Mouse (Mus musculus) large intestine, adult 2 months (tissue): ENCODE results near the gene Acad10. TPM values are rescaled to one million over a fixed set of nuclear protein-coding genes. Genes with fewer than 3 reads are reported as not detected.
A peak's percentile ranks its signal among the peaks of the same experiment; 100 is the strongest.
"Not testable (repeated sequence)": the region's sequence is repeated elsewhere in the genome, so short reads cannot be mapped to it uniquely, and the experiment has no call there.

Experiments
- DNase-seq: peaks from one replicate; pipeline ENCODE4 v3.0.0-alpha.2; 2012; ENCODE audit warnings: low read depth, low spot score
- WGBS: fragments of 180-500 bp; shearing (Covaris S2); methylation state at CpG from one replicate; pipeline ENCODE4 v1.1.7; 2018; 5-methylcytosine and 5-hydroxymethylcytosine counted together
- polyA plus RNA-seq: library from polyadenylated mRNA; depleted of rRNA; stranded (reverse); fragments of >200 nt; gene quantifications from 2 replicates; pipeline ENCODE4 v1.2.3, GENCODE M21; 2012; rRNA removed

The Acad10 gene
- 5.6 and 8.7 TPM in 2 replicates for polyA plus RNA-seq

DNA sequence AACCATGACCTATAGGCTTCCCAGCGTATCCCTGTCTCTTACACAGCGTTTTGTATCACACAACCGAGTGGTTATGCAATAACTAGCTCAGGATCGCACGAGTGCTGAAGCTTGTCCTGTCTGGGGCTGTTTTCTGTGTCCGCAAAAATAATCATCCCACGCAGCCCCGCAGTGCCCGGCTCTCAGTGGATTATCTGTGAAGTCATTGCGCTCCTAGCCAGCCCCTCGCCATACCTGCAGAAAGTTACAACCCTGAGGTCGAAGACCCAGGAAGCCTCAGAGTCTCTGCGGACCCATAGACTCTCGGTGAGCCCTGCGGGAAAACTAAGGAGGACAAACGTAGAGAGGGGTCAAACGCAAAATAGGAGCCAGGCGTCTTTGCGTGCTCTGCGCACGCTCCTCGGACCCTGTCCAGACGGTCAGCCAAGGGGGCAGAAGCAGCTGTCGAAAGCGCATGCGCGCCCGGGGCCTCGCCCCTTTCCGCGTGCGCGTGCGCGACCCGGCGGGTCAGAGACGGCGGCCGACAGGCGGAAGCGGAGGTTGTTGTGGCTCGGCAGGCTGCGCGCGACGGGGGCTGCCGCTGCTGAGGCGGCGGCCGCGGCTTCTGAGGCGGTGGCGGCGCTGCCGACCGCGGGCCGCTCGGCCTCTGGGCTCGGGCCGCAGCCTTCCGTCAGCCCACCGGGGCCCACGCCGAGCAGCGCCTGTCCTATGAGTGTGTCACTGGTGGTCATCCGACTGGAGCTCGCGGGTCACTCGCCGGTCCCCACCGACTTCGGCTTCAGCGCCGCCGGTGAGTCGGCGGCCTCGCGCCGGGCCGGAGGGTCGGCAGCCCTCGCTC is at the start of gene Acad10, which contains the start of gene Brap:
Gene Acad10 (minus strand): TSS at position 456 of the 838 bp plus-strand sequence.
Gene Brap (plus strand): TSS at position 505 of the 838 bp plus-strand sequence.
- DNase-seq = peak; percentile 67
- WGBS = under 1% methylated on average over 85 of the region's 85 CpGs

DNA sequence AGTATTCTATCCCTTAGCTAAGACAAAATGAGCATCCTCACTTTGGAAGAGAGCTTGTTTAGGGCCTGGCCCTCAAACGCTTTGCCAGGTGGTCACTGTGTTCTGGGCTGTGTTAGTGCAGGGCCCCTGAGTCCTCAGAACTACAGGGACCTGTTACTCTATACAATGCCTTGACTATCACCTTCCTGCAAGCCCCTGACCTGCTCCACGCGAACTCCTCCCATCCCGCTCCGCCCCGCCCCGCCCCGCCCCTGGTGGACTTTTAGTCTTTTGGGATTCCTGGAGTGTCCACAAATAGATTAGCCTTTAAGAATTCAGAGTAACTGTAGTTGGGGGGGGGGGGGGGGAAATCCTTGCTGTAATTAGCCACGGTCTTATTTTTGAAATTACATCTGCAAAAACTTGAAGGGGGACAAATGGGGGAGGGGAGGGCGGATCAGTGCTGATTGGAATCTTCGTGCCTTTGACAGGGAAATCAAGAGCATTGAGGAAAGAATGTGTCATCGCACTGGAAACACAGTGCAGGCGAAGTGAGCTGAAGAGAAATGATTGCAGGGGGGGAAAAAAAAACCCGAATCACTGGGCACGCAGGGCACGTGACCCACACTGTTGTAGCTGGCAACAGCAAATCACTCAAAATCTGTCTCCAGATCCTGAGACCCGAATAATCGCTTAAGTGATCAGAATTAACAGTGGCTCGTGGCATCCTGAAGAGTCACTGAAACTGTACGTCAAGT is 44.4 kb upstream of the Acad10 start:
- WGBS = 9% methylated on average over 20 of the region's 20 CpGs
- no peak for DNase-seq

DNA sequence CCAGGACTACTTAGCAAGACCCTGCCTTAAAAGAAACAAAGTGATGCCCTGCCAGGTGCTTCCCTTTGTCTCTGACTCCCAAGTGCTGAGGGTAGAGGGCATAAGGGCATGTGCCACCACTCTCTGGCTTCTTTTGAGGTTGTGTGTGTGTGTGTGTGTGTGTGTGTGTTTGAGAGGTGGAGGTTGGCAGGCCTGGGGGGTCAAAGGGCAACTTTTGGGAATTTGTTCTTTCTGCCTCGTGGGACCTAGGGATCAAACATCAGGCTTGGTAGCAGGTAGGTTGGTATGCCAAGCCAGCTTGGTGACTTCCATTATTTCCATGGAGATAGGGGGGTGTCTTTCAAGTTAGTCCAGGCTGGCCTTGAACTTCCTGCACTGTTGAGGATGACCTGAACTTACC is 43.0 kb upstream of the Acad10 start:
- 17% methylated on average over 1 of the region's 1 CpGs for WGBS
- DNase-seq = no peak

DNA sequence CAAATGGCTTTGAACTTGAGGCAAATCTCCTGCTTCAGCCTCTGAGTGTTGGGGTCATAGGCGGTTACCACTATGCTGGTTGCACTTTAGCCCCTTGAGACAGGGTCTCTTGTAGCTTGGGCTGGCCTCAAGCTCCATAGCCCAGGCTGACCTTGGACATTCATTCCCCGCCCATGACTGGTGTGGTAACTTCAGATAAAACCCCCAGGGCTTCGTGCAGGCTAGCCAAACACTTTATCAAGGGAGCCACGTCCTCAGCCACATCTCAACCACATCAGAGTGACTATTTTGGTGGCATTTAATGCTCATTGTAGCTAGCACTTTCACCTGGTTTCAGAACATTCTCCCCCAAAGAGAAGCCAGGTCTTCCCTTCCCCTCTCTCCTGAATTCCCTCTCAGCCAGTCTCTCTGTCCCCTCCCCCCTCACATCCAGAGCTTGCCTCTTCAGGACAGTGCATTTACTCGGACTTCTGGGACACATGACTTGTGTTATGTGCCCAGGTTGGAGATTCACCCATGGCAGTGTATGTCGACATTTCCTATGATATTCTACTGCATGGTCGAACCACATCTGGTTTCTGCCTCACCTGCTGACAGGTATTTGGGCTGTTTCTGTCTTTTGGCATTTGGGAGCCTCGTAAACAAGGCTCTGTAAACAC is 40.9 kb upstream of the Acad10 start:
- no peak for DNase-seq
- WGBS = 47% methylated on average over 8 of the region's 8 CpGs

DNA sequence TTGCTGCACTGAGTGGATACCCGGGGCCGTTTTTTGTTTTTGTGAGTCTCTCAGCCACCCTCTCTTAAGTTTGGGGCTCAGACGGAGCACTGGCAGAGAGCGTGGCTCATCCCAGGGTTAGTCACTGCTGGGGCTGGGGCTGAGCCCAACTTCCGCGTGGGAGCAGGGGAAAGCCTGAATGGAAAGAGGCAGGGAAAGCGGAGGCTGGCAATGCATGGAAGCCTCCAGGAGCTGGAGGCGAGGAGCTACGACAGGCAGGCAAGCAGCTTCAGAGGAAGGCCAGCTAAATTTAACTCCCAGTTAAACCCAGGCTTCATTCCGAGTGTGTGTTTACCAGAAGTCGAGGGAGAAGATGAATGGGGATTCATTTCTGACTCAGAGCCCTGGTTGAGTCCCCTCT is 40.2 kb upstream of the Acad10 start:
- WGBS = 57% methylated on average over 11 of the region's 11 CpGs
- DNase-seq = no peak

DNA sequence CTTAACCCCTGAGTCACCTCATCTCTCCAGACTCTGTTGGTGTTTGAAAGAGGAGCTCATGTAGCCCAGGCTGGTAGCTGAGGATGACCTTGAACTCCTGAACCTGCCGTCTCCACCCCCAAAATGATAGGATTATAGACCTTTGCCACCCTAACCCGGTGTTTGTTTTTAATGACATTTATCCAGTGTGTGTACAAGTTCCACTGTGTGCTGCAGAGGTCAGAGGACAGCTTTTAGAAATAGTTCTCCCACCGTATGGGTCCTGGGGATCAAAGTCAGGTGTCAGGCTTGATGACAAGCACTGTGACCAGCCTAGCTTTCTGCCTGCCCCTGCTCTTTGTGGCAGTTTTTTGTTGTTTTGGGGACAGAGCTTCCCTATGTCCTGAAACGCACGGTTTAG is 39.6 kb upstream of the Acad10 start:
- 47% methylated on average over 5 of the region's 5 CpGs for WGBS
- no peak for DNase-seq

DNA sequence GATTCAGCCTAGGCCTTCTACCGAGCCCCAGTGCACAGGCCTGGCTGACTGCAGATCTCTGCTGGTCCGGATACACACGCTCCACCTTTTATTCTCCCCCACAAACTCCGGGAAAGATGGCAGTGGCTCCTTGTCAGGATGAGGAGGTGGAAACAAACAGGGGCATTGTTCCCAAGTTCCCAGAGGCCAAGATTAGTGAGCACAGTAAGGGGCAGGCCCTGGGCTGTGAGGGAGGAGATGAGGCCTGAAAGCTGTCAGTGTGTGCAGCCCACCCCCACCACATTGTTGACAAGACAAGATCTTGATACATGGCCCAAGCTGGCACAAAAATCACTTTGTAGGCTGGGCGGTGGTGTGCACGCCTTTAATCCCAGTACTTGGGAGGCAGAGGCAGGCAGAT is 36.4 kb upstream of the Acad10 start:
- no peak for DNase-seq
- WGBS = 78% methylated on average over 6 of the region's 6 CpGs

DNA sequence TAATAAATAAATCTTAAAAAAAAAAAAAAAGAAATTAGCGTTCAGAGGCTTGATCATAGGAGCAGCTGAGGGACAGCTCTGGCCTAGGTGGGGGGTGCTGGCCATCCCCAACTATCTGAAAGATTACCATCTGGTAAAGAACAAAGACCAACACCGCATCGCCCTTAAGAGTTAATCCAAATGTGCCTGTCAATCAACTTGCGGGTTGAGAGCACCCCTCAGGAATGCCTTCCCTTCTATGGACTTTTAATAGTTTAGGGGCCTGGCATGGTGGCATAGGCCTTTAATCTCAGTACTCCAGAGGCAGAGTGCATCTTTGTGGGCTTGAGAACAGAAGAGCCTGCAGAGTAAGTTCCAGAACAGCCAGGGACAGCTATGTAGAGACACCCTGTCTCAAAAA is 32.6 kb upstream of the Acad10 start:
- DNase-seq = no peak
- WGBS = 86% methylated on average over 4 of the region's 4 CpGs

DNA sequence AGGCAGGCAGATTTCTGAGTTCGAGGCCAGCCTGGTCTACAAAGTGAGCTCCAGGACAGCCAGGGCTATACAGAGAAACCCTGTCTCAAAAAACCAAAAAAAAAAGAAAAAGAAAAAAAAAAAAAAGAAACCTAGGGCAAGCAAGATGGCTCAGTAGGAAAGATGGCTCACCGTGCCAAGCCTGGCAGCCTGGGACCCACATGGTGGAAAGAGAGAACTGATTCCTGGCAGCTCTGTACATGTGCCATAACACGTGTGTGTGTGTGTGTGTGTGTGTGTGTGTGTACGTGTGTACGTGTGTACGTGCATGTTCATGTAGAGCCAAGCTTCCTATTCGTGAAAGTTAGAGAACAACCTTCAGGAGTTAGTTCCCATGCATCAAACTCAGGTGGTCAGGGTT is 31.1 kb upstream of the Acad10 start:
- 93% methylated on average over 7 of the region's 7 CpGs for WGBS
- not testable (repeated sequence) for DNase-seq

DNA sequence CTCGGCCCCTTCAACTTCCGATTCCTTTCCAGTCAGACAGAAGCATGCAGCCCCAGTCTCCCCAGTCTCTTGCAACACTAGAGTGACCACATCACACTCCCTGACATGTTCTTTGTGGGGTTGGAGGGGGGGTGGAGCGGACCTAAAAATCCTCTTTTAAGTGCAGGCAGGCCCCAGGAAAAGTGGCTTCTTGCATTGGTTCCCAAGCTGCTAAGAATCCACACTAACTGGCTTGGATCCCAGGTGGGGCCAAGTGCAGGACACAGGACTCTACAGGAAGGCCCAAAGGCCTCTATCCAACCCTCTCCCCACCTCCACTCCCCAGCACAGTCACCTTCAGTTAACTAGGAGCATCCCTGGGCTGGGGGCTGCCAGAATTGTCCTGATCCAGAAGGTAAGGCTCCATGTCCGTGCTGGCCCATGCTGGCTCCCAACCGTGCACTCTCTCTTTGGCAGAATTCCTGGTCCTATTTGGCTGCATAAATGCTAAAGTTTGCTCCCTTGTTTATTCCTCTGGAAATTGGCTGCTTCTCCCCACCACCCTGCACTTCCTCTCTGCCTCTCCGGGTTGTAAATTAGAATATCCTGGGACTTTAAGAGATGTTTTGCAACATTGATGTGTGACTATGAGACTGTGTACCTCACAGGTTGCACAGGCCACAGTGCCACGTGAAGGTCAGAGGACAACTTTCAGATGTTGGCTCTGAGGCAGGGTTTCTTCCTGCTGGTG is 30.3 kb upstream of the Acad10 start:
- WGBS = 48% methylated on average over 7 of the region's 7 CpGs
- DNase-seq = no peak

DNA sequence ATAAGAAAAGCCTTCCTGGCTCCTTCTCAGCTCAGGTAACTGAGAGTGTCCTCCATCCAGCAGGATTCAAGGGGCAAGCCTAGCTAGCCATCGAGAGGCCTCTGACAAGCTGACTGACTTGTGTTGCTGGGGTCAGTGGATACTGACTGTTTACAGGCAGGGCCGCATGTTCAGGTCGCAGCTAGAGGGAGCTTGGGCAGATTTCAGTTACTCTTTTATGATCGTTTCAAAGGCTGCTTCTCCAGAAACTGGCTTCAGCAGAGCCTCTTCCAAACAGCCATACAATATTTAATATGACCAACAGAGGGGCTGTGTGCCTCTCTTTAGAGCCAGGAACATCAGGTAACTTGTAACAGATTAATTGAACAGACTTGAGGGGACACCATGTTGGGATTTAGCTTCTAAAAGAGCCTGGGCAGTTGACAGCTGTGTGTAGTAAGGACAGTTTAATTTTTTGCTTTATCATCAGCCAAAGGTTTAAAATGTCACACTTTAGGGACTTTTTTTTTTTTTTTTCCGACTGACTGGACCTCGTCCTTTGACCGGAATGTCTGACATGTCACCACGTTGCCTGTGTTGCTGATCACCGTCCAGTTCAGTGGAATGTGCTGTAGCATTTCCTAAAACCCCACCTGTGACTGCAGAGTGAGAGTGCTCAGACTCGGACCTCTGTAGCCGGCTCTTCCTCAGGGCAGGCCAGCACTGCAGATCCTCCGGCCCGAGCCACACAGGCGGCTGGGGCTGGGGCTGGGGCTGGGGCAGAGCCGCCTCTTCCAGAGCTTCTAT is 26.0 kb upstream of the Acad10 start:
- WGBS = 71% methylated on average over 15 of the region's 15 CpGs
- DNase-seq = no peak

DNA sequence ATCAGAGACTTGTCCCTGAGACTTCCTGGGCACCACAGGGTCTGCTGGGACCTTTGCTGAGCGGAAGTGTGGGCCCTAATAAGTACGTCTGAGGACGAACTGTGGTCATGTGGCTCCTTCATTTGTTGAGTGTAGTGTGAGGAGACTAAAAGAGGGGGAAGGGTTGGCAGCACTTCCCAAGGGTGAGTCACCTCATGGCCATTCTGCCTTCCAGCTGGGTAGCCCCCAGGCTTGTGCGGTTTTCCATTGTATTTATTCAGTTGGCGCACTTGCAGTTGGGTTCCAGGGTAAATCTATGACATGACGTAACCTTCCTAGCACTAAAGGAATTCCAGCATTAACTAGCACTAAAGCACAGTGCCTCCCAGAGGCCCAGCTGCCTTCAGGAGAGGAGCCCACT is 25.2 kb upstream of the Acad10 start:
- DNase-seq = no peak
- 76% methylated on average over 6 of the region's 6 CpGs for WGBS

DNA sequence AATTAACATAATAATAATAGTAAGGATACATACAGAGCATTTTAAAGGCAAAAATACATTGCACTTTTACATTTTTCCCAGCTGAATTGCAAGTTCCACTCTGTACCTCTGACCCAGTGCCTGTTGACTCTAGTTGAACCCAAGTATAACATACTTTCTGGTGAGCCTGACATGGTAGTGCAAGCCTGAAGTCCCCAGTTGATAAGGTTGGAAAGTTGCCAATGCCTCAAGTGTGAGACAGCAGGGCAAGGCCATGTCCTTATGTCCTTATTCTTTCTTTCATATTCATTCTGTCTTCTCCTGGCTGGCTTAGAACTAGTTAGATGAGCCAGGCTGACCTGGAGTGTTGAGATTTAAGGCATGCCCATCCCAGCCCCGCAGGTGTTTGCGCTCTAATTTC is 21.9 kb upstream of the Acad10 start:
- no peak for DNase-seq
- WGBS = 91% methylated on average over 2 of the region's 2 CpGs

DNA sequence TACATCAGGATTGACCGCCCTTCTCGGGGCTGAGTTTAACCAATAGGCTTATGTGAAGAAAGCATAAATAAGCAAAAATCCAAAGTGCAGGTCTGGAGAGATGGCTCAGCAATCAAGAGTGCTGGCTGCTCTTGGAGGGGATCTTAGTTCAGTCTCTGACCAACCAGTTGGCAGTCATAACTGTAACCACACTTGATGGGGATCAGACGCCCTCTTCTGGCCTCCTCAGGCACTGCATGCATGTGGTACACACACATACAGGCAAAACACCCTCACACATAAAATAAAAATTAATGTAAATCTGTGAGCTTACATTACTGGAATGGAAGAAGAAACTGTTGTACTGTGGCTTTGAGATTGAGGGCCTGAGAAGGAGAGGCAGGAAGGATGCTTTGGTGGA is 10.1 kb upstream of the Acad10 start:
- DNase-seq = no peak
- WGBS = 93% methylated on average over 3 of the region's 3 CpGs

DNA sequence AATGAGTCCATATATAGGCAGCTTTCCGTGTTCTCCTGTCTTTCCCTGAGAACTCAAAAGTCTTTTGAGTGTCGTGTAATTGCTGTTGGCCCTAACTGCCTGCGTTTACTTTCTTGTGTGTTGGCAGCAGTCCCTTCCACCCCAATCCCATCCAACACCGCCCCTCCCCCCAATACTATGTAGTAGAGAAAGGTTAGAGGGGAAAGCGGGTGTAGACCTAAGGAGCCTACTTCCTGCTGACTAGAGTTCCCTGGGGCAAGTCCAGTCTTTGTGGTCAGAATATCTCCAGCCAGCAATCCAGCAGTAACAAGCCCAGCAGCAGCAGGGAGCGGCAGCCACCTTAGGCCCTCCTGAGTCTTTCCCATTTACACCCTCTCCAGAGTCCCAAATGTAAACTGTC is 8.1 kb upstream of the Acad10 start:
- 46% methylated on average over 6 of the region's 6 CpGs for WGBS
- DNase-seq = no peak

DNA sequence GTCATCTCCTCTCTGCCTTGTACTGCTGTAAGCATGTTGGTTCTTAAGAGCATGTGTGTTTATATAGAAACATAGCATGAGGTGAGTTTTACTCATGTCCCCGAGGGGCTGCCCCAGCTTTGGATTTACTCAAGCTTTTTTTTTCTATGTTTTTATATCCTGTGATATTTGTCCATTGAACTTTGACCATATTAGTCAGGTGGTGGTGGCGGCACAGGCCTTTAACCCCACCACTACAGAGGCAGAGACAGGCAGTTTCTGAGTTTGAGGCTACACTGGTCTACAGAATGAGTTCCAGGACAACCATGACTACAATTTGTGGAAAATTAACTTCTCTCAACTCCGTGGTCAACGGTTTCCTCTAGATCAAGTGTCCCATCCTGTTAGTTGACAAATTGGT is 6.8 kb upstream of the Acad10 start:
- WGBS = 64% methylated on average over 4 of the region's 4 CpGs
- no peak for DNase-seq

DNA sequence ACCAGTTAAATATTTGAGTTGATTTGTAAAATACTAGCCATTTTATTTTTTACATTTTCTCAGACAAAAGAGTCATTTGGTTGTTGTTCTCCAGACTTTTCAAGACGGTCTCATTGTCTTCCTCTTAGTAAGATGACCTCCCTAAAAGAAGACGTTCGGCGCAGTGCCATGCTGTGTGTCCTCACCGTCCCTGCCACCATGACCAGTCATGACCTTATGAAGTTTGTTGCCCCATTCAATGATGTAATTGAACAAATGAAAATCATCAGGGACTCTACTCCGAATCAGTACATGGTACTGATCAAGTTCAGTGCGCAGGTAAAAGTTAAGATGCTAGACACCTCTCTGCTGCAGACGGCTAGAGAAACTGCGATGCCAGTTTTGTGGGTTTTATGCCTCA is 4.7 kb upstream of the Acad10 start:
- no peak for DNase-seq
- 96% methylated on average over 9 of the region's 9 CpGs for WGBS

DNA sequence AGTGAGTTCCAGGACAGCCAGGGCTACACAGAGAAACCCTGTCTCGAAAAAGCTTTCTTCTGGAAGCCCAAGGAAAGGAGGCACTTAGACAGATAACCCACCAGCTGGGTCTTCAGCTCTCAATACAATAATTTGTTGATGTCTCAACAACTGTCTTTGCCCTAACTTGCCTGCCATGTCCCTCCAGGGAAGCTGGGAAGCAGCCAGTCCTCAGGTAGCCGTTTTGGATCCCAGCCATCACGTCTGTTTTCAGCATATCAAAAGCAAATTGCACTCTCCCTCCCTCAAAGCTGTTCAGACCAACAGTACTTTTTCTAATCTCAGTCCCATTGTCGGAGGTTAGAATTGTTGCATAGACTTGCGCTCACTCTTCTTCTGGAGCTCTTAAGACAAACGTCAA is 3.8 kb upstream of the Acad10 start:
- no peak for DNase-seq
- 88% methylated on average over 6 of the region's 6 CpGs for WGBS

DNA sequence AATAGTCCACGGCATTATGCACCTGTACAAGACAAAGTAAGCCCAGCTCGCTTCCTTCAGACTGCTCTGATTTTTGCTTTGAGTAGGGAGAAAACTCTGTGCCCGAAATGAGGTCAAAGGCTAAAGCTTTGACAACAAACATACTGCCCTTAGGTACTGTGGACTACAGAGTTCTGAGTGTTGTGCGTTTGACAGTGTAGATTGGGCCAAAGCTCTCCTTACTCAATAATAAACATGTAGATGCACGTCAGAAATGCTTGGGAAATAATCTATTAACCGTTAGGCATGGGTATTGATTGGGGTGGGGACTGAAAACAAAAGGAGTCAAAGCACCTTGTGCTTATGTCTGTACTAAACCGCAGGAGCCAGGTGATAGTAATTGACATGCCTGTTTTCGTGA is 3.1 kb upstream of the Acad10 start:
- DNase-seq = no peak
- WGBS = 84% methylated on average over 8 of the region's 8 CpGs
